Mouse (Mus musculus) testis, adult 2 months (tissue): ENCODE results near the gene Gba2. TPM values are rescaled to one million over a fixed set of nuclear protein-coding genes. Genes with fewer than 3 reads are reported as not detected.
"Not testable (repeated sequence)": the region's sequence is repeated elsewhere in the genome, so short reads cannot be mapped to it uniquely, and the experiment has no call there.

Source experiments
- H3K27ac ChIP-seq: fragments of 200-500 bp; 2 replicates; pipeline ENCODE4 v1.5.1; 2012; ENCODE audit warnings: low read depth, low read length; ENCODE audit not compliant: control insufficient read depth, insufficient read depth
- H3K27me3 ChIP-seq: fragments of 200-500 bp; 2 replicates; pipeline ENCODE4 v1.6.1; 2012; ENCODE audit warnings: mild to moderate bottlenecking, low read length, moderate library complexity; ENCODE audit not compliant: control insufficient read depth, insufficient read depth
- H3K36me3 ChIP-seq: fragments of 200-500 bp; 2 replicates; pipeline ENCODE4 v1.6.1; 2012; ENCODE audit warnings: mild to moderate bottlenecking, low read length; ENCODE audit not compliant: control insufficient read depth, insufficient read depth
- H3K4me1 ChIP-seq: fragments of 200-500 bp; 2 replicates; pipeline ENCODE4 v1.6.1; 2012; ENCODE audit warnings: low read length; ENCODE audit not compliant: control insufficient read depth, insufficient read depth
- H3K4me3 ChIP-seq: fragments of 200-500 bp; 2 replicates; pipeline ENCODE4 v1.5.1; 2012; ENCODE audit warnings: low read depth, mild to moderate bottlenecking, low read length, moderate library complexity, mixed read lengths; ENCODE audit not compliant: control insufficient read depth
- CTCF ChIP-seq: fragments of 200-500 bp; IDR thresholded peaks from 2 replicates; pipeline ENCODE4 v1.5.1; 2012; ENCODE audit warnings: low read depth, mild to moderate bottlenecking, inconsistent platforms, low read length, moderate library complexity; ENCODE audit not compliant: control insufficient read depth, insufficient read depth, insufficient replicate concordance
- POLR2A ChIP-seq: fragments of 200-500 bp; IDR thresholded peaks from 2 replicates; pipeline ENCODE4 v1.6.1; 2012; ENCODE audit warnings: low read depth, mild to moderate bottlenecking, inconsistent platforms, low read length, moderate library complexity; ENCODE audit not compliant: control insufficient read depth
- polyA plus RNA-seq: library from polyadenylated mRNA; depleted of rRNA; stranded (reverse); fragments of >200 nt; gene quantifications from 2 replicates; pipeline ENCODE4 v1.2.3, GENCODE M21; 2012

Gene Gba2
- polyA plus RNA-seq, 1 experiment: 61.0 TPM

GRCm38 (mm10) chr4:43600195-43600934, 21.7 kb upstream of the Gba2 start:
- Histone ChIP-seq H3K27ac (no peak overlapping the region), H3K4me1 (no peaks in the 10 kb centered on the region), H3K36me3 (no peaks in the 10 kb centered on the region), H3K27me3 (no peaks in the 10 kb centered on the region), H3K4me3 (no peak overlapping the region)
- TF ChIP-seq CTCF: no peak
- TF ChIP-seq POLR2A: no peak

GRCm38 (mm10) chr4:43598650-43599380, 20.1 kb upstream of the Gba2 start:
- H3K27me3 ChIP-seq: no peaks in the 10 kb centered on the region
- no peaks in the 10 kb centered on the region for H3K36me3 ChIP-seq
- H3K27ac ChIP-seq: no peak overlapping the region
- no peaks in the 10 kb centered on the region for H3K4me1 ChIP-seq
- TF ChIP-seq CTCF (no peak), POLR2A (no peak)
- H3K4me3 ChIP-seq: no peak overlapping the region

GRCm38 (mm10) chr4:43598200-43598599, 19.5 kb upstream of the Gba2 start:
- Histone ChIP-seq H3K36me3 (no peaks in the 10 kb centered on the region), H3K4me1 (no peaks in the 10 kb centered on the region), H3K27ac (no peak overlapping the region), H3K27me3 (no peaks in the 10 kb centered on the region), H3K4me3 (no peak overlapping the region)
- TF ChIP-seq POLR2A (no peak), CTCF (no peak)

GRCm38 (mm10) chr4:43596597-43596996, 17.9 kb upstream of the Gba2 start:
- not testable (repeated sequence) for H3K4me1 ChIP-seq, H3K27ac ChIP-seq, H3K36me3 ChIP-seq, H3K4me3 ChIP-seq, H3K27me3 ChIP-seq

GRCm38 (mm10) chr4:43593453-43593852, 14.8 kb upstream of the Gba2 start:
- H3K4me1 ChIP-seq: no peaks in the 10 kb centered on the region
- TF ChIP-seq POLR2A (no peak), CTCF (no peak)
- no peaks in the 10 kb centered on the region for H3K36me3 ChIP-seq
- no peak overlapping the region for H3K4me3 ChIP-seq
- H3K27ac ChIP-seq: no peak overlapping the region
- no peaks in the 10 kb centered on the region for H3K27me3 ChIP-seq

GRCm38 (mm10) chr4:43591961-43592360, 13.3 kb upstream of the Gba2 start:
- no peaks in the 10 kb centered on the region for H3K27me3 ChIP-seq
- no peak overlapping the region for H3K4me3 ChIP-seq
- no peaks in the 10 kb centered on the region for H3K4me1 ChIP-seq
- no peaks in the 10 kb centered on the region; the same call in 1 of the 2 replicates for H3K36me3 ChIP-seq
- TF ChIP-seq POLR2A: no peak
- TF ChIP-seq CTCF: no peak
- H3K27ac ChIP-seq: no peak overlapping the region

GRCm38 (mm10) chr4:43591543-43591942, 12.9 kb upstream of the Gba2 start:
- Histone ChIP-seq H3K27me3 (no peaks in the 10 kb centered on the region), H3K36me3 (no peaks in the 10 kb centered on the region; the same call in 1 of the 2 replicates), H3K4me3 (no peak overlapping the region), H3K27ac (no peak overlapping the region), H3K4me1 (no peaks in the 10 kb centered on the region; the same call in 1 of the 2 replicates)
- TF ChIP-seq POLR2A (no peak), CTCF (no peak)
